Mouse (Mus musculus): ENCODE results near the gene Pde7b.

Gene Pde7b

DNA sequence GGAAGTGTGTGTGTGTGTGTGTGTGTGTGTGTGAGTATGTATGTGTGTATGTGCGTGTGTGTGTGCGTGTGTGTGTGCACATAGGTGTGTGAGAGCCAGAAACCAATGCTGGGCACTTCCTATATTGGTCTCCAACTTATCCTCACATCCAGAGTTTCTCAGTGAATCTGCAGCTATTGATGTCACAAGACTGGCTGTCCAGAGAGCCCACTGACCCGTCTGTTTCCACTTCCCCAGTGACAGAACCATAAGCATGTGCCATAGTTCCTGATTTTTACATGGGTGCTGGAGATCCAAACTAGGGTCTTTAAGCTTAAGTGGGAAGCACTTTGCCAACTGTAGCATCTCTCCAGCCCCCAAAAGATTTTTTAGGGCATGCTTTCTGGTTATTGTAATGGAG, 71.6 kb downstream of the Pde7b start:
- DNase-seq (ENCODE audit: low spot score), result no peak

DNA sequence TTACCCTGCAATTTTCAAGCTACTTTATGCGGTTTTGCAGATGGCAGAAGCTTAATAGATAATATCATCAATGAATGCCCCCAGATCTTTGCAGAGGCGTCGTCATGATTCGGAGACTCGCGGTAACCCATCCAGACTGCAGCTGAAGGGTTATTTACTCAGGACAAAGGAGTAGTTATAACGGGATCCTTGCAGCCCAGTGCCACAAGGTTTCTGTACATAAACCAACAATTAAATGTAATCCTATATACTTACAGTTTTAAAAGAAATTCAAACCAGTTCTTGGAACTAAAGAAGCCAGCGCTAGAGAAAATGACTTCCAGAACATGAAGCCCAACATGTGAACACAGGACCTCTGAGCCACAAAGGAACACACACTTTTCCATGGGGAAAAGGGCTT, 88.5 kb downstream of the Pde7b start:
- DNase-seq (ENCODE audit: low spot score), result no peak

DNA sequence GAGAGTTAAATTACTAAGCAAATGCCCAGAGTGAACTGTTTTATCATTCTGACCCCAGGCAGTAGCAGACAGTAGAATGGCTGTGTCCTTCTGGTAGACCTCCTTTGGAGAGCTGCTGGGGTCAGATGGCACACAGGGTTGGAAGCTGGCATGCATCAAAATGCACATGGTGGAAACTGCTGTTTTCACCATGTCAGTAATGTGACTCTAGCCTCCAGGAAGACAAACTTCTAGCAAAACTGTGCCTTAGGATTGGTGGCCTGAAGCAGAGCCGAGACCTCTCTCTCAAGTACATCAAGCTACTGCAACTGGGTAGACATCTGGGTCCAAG, 91.8 kb downstream of the Pde7b start:
- no peak for DNase-seq (ENCODE audit: low spot score)

DNA sequence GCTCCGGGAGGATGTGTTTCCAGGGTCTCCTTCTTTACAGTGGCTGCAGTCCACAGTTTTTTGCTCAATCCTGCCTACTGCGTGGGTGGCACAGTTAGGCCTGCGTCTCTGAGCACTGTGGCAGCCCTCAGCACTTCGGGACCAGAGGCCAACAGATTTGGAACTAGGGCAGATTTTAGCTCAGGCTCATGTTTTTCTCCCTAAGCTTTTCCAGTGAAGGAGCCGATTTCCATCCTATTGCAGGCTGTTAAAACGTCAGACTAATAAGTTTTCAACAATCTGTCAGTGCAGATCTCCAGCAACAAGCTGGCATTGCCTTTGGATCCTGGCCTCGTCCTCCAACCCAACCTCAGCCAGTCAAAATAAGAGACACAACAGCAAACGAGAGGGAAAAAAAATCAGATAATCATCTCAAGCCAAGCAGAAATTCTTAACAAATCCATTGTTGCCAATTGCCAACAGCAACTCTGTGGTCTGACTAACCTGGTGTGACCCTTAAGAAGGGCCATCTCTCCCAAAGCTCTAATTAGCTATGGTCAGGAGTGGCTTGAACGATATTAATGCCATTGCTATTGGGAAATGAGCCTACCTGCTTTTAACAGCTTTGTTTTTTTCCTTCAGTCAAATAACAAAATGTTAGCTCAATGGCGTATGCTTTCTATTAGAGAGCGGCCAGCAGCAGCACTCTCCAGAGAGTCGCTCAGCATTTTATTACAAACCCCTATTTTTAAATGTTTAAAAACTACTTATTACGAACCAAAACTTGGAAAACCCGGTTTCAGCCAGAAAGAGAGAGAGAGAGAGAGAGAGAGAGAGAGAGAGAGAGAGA, 92.4 kb downstream of the Pde7b start:
- no peak for DNase-seq (ENCODE audit: low spot score)

DNA sequence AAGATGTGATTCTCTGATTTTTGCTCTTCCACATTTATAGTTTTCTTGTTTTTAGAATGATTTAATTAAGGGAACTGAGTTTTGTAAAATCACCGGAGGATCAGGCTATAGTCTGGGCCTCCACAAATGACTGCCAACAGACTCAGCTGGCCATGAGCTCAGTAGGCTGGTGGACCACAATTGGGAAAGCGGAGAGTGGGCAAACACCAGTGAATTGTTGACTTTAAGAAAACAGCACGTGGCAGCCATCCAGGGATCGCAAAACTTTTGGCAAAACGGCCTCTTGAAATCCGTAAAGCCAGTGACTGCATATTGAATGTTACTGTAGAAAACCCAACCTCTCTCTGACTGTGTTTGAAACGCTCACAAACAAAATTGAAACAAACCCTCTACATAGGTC, 94.8 kb downstream of the Pde7b start:
- peak; percentile 31 for DNase-seq (ENCODE audit: low spot score)

DNA sequence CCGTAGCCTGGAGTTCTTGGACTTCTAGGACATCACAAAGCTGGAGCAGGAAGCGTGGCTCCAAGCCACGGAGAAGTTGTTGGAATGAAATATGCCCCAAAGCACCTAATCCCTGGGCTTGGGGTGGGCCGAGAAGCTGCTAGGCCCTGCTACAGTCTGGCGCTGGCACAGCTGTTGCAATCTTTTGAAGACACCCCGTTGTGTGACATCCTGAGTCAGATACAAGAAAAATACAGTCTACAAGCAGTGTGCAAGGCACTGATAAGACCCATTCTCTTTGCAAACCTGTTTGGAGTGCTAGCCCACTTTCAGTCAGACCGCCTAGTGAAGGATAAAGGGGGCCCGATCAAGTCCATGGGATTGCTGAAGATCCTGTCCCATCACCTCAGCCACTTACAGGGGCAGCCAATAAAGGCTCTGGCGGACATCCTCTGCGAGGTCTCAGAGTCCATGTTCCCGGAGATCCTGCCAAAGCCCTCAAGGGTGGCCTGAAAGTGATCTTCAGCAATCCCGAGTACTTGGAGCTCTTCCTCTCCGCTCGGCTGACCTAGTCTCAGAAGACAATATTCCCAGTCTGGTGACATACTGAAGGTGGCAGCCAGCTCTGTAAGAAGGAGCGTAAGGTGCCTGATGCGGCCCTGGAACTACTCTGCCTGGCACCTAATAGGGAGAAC, 99.0 kb downstream of the Pde7b start:
- no peak for DNase-seq (ENCODE audit: low spot score)

DNA sequence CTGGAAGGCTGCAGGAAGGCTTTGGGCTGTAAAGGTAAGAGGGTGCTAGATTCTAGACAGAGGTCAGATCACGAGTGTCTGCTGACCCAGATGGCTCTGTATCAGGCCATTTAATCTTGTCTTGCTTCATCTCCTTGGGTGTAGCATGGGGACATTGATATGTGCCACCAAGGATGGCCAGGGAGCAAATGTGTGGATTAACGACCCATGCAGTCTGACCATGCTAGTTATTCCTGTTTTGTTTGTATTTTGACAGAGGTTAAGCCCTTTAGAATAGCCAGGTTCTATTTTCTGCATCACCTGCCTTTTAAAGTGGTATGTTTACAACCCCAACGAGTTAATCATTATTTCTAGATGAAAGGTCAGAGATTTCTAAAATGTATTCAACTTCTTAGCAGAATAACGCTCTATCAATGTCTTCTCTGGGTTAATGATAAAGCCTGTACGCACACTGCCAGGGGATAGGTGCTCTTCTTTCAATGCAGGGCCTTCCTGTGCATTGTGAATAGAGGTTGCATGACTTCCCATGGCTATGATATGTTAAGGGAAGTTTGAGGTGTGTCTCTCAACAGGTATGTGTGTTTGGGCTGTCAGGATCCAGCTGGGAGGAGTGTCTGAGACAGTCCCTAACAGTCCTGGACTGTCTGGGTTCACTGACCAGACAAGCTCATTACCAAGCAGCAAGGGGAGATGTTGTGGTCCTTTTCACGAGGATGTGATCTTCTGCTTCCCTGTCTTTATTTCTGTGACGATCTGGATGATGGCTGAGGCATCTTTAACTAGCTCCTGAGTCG, 103.0 kb downstream of the Pde7b start:
- no peak for DNase-seq (ENCODE audit: low spot score)

DNA sequence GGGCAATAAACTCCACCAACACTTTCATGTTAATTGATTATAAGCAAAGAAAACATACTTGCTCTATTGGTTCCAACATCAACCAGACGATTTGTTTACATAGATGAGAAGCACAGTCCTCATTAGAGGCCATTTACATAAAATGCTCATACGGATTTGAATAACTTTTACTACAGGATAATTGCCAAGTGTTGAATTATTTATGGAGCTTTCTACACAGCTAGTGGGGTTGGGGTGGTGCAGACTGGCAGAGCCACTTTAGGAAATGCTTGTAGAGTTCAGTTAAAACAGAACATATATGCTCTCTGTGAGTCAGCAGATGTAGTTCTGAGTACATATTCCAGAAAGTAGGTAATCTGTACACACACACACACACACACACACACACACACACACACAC, 118.9 kb downstream of the Pde7b start:
- DNase-seq (ENCODE audit: low spot score), result no peak

DNA sequence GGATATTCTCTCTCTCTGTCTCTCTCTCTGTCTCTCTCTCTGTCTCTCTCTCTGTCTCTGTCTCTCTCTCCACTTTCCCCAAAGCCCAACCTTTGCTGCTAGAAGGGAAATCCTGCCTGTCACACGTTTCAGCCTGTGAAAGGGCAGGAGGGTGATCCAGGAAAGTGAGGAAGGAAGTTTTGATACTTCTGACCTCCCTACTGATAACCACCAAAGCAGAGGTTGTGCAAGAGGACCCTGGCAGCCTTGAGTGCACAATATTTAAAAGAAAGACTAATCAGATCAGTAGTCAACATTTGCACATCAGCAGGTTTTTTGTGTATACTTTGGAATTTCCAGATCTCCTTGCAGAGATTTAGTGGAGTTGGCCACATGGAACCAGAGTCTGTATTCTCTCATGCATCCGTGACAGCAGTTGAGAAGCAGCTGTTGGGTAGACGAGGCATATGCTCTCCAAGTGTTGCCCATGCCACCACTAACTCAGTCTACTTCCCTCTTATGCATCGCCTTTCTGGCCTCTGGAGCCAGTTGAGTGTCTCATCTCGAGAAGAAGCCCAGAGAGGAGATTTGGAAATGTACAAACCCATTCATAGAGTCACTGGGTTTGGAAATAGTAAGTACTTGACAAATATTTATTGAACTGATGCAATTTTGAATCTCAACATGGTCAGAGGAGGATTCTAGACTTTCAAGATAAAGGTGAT, 129.6 kb downstream of the Pde7b start:
- no peak for DNase-seq (ENCODE audit: low spot score)

DNA sequence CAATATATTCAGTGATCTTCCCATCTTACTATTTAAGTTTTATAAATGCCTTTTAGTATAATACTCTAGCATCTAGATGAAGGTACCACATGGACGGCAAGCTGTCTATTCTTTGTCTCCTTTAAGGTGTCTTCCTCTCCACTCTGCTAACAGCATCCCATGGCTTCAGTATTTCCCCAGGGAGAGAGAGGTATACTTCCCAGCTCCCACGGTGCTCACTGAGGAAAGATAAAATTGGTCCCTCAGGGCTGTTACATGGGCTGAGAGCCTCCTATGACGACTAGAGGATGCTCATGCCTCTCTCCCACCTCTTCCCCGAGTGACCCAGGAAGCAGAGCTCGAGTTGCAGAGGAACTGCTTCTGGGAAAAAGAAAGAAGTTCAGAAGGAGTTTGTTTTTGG, 130.9 kb downstream of the Pde7b start:
- no peak for DNase-seq (ENCODE audit: low spot score)

DNA sequence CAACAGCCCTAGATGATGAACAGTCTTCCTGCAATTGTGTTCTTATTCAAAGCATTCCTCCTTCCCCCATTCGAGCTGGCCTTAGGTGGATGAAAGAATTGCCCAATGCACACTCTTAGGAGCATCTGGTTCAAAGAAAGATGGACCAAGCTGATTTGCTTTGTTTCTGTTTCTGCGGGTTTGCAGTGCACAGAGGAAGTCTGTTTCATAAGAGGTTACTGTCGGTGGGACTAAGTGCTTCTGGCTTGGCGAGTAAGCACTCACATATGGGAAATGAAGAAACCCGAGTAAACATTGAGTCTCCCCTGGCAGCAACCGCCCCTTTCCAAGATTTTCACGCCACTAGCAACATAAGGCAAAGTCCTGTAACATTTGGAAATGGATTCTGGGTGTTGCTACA, 134.8 kb downstream of the Pde7b start:
- DNase-seq (ENCODE audit: low spot score), result no peak

DNA sequence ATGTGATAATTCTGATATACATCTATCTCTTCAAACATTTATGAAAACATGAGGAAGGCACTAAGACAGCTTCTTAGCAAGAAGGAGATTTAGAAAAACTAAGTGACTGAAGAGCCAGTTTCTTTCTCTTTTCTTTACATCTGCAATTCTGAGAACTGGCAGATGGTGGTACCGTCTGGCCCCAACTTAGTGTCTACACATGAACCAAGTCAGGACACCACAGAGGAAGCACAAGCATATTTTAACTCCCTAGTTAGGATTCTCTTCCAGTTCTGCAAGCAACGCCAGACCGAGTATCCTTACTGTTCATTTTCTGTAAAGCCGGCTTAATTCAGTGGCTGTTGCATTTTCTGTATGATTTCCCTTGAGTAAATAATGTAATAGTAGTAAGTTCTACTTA, 138.9 kb downstream of the Pde7b start:
- DNase-seq (ENCODE audit: low spot score), result no peak

DNA sequence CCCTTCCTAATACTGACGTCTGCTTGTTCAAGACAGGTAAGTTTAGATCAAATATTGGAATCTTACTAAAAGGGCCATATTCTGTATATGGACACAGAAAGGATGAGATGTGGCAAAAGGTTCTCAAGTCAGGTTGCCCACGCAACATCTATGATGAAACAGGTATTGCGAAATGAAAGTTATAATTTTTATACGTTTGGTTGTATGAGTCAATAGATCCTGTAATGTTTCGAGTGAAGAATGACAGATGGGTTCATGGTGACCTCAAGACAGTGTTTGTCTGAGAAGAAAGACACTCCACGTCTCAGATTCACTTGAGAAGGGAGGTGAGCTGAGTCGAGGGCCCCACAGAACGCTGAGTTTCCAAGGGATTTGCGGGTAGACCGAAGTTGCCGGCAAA, 149.9 kb downstream of the Pde7b start:
- no peak for DNase-seq (ENCODE audit: low spot score)

DNA sequence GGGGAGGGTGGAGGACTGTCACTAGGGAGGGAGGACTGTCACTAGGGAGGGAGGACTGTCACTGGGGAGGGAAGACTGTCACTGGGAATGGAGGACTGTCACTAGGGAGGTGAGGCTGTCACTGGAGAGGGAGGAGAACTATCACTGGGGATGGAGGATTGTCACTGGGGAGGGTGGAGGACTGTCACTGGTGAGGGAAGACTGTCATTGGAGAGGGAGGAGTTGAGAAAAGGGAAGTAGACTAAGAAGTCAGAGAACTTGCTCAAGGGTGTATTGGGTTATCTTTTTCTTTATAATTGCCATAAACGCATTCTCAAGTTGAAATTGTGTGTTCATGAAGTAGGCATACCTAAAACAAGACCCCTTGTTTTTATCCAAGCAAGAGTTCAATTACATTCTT, 150.5 kb downstream of the Pde7b start:
- no peak for DNase-seq (ENCODE audit: low spot score)

DNA sequence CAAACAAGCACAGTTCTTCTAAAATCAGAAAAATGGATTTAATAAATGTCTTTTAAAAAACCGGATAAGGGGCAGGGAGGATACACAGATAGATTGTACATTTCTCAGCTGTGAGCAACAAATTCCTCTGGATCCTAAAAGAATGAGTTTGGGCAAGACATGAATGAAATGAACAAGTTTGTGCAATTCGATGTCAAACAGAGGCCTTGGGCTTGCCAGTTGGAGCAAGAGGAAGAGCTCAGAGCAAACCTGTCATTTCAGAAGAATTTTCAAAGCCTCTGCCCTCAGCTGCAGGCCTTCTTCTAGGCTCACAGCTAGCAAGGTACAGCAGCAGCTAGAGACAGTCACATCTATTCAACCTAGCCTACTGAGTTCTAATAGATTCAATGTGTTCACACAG, 153.4 kb downstream of the Pde7b start:
- DNase-seq (ENCODE audit: low spot score), result no peak

DNA sequence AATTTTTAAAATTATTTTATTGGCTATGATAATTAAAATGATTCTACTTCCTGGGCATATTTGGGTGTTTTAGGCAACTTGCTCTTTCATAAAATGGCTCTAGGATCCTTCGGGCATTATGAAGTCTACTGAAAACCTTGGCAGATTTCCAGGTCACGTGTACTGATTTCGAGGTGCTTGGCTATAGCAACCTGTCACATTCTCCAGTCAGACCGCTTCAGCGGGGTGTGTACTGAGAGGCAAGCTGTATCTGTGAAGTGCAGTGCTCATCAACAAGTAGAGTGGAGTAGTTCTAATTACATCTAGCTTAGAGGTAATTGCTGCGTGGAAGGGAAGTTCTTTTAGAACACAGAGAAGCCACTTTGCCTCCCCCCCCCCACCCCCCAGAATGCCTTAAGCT, 156.2 kb downstream of the Pde7b start:
- DNase-seq (ENCODE audit: low spot score), result no peak

DNA sequence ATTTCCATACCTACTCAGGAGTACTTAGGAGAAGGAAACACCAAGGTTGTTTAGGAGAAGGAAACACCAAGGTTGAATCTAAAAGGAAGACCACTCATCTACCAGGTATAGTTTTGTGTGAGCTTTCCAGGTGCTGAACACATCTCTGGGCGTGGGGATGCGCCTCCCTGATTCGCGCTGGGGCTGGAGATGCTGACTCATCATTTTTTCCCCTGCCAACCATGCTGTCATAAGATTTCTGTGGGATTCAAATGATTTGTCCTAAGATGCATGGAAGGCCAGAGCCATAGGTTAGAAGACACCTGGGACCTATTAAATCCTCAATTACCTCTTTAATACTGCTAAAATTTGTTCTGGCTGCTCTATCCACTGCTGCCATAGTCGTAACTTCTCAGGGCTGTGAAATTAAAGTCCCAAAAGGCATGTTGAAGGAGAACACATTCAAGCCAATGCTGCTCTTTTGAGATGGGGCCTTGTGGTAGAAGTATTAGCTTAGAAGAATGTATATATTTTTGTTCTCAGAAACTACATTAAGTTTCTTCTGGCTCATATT, 157.1 kb downstream of the Pde7b start:
- no peak for DNase-seq (ENCODE audit: low spot score)

DNA sequence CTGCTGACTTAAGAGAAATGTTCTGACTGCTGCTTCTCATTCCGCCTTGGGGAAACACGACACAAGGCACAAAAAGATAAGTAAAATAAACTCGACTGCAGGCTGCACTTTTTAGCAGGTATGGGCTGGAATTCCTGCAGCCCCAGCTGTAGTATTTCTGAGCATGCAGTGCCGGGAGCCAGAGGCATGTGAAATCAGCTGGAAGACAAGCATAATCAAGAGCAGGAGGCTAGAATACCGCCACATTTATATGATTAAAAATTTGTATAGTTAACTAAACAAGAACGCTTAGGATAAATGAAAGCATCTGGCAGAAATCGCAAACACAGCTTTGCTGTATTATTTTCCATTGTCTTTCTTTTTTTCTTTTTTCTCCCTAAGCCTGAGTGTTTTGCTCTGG, 168.4 kb downstream of the Pde7b start:
- no peak for DNase-seq (ENCODE audit: low spot score)

DNA sequence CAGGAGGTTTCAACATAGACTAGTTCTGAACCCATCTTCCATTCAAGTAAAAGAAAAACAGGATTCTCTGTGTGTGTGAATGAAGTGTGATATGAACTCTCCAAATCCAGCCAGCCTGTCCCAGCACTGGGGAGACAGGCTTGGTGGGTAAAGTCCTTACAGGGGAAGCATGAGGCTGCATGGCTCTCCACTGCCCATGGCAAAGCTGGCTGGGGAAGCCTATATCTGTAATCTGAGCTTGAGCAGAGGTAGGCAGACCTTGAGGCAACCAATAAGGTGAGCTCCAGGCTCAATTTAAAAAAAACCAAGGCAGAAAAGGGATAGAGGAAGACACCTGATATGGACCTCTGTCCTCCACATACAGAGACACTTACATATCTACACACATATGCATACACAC, 173.5 kb downstream of the Pde7b start:
- no peak for DNase-seq (ENCODE audit: low spot score)

DNA sequence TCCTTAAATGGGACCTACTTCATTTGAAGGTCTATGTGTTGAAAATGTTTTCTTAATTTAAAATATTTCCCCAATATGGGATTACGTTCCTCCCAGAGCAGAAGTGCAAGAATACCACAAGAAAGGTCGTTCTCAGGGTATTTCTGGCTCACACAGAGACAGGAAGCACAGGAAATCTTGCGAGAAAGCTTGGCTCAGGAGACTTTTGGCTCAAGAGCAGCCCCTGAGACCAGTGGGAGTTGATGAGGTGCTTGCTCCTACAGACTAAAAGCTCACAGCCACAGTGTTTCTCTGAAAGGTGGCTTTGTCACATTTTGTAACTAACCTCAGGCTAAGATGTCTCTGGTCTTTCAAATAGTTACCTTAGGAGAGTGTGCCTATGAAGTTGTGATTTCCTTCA, 174.1 kb downstream of the Pde7b start:
- no peak for DNase-seq (ENCODE audit: low spot score)

DNA sequence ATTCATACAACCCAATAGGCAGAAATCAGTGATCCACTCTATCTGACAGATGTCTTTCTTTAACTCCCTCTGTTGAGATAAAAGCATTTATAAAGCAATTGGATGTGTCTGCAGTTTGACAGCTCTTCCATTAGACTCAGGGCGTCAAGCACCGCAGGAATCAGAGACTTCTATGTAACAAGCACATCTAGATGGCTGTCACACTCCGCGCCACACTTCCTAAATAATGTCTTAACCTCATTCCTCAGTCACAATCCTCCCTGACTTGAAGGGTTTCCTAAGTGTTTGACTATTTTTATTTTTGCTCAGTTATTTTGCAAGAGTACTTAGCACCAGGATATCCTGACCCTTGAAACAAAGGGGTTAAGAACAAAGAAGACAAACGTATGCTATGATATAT, 174.7 kb downstream of the Pde7b start:
- DNase-seq (ENCODE audit: low spot score), result no peak

All from ovary, postnatal 36 days (tissue).